Mouse (Mus musculus) midbrain, embryonic 13.5 days (tissue): Measurements from ENCODE around the gene Hoxc11. TPM values are rescaled to one million over a fixed set of nuclear protein-coding genes. Genes with fewer than 3 reads are reported as not detected.

Experiments
- ATAC-seq: fragments of 200-750 bp; cut with Nextera tagmentation; 2 replicates; pipeline ENCODE4 v1.8.0; 2017; ENCODE audit warnings: mild to moderate bottlenecking, moderate TSS enrichment, moderate library complexity
- H3K27ac ChIP-seq: fragments of 300-500 bp; sonication (generic); 2 replicates; pipeline ENCODE4 v1.5.1; 2015; ENCODE audit warnings: inconsistent platforms, mild to moderate bottlenecking, moderate library complexity
- H3K27me3 ChIP-seq: fragments of 300-500 bp; sonication (generic); 2 replicates; pipeline ENCODE4 v1.6.1; 2015; ENCODE audit warnings: mild to moderate bottlenecking, inconsistent platforms
- H3K36me3 ChIP-seq: fragments of 300-500 bp; sonication (generic); 2 replicates; pipeline ENCODE4 v1.6.1; 2015; ENCODE audit warnings: mild to moderate bottlenecking, inconsistent platforms
- H3K4me1 ChIP-seq: fragments of 300-500 bp; sonication (generic); replicated peaks from 2 replicates; pipeline ENCODE4 v1.6.1; 2015; ENCODE audit warnings: inconsistent platforms
- H3K4me2 ChIP-seq: fragments of 300-500 bp; sonication (generic); replicated peaks from 2 replicates; pipeline ENCODE4 v1.6.1; 2015; ENCODE audit warnings: moderate library complexity, mild to moderate bottlenecking, inconsistent platforms
- H3K4me3 ChIP-seq: fragments of 300-500 bp; sonication (generic); replicated peaks from 2 replicates; pipeline ENCODE4 v1.5.1; 2015; ENCODE audit warnings: mild to moderate bottlenecking, inconsistent platforms
- H3K9ac ChIP-seq: fragments of 300-500 bp; sonication (generic); replicated peaks from 2 replicates; pipeline ENCODE4 v1.6.1; 2015; ENCODE audit warnings: mild to moderate bottlenecking, inconsistent platforms
- H3K9me3 ChIP-seq: fragments of 300-500 bp; sonication (generic); 2 replicates; pipeline ENCODE4 v1.6.1; 2016; ENCODE audit warnings: mild to moderate bottlenecking, inconsistent platforms
- WGBS: fragments of 180-500 bp; shearing (Covaris S2); methylation state at CpG from one replicate; pipeline ENCODE4 v1.1.7; 2015; 5-methylcytosine and 5-hydroxymethylcytosine counted together
- microRNA-seq: library from miRNA; unstranded; fragments of <30 nt; microRNA quantifications from one replicate; pipeline ENCODE4, GENCODE M21; 2016
- polyA plus RNA-seq: library from polyadenylated mRNA; unstranded; fragments of >200 nt; fragmentation: Nextera tagmentation; extraction: Ambion mirVana; gene quantifications from 2 replicates; pipeline ENCODE4 v1.2.1, GENCODE M21; 2015

The Hoxc11 gene
- polyA plus RNA-seq, 1 experiment from 2014 or later: not detected

GRCm38 (mm10) chr15:103006326-103006725 is 52.1 kb downstream of the Hoxc11 start:
- WGBS: 8% methylated on average over 1 of the region's 1 CpGs
- peaks cover 100% of the 10 kb centered on the region for H3K27me3 ChIP-seq
- H3K9me3 ChIP-seq: no peaks in the 10 kb centered on the region
- no peak overlapping the region for H3K4me3 ChIP-seq
- H3K9ac ChIP-seq: no peak overlapping the region
- no peaks in the 10 kb centered on the region for H3K4me1 ChIP-seq
- H3K27ac ChIP-seq: no peak overlapping the region
- ATAC-seq: no peak
- H3K4me2 ChIP-seq: no peak overlapping the region
- no peaks in the 10 kb centered on the region for H3K36me3 ChIP-seq

Small RNAs within 50 kb of the gene (microRNA-seq; reads per million reads assigned to microRNA genes)
- gene Mir196a-2: 1.2 reads per million

Other genes with a start within 250 kb of the Hoxc11 start
- 41.9 and 51.1 TPM in 2 replicates for gene Calcoco1, start 232.2 kb upstream of the Hoxc11 start, polyA plus RNA-seq
- not detected in 2 replicates for gene Hoxc13, start 33.3 kb upstream of the Hoxc11 start, polyA plus RNA-seq
- not detected in 2 replicates for gene Hoxc12, start 17.7 kb upstream of the Hoxc11 start, polyA plus RNA-seq
- not detected in 2 replicates for gene Hoxc10, start 12.4 kb downstream of the Hoxc11 start, polyA plus RNA-seq
- 0.09 TPM in 1 of 2 replicates, not detected in the other for gene Hoxc5, start 13.0 kb downstream of the Hoxc11 start, polyA plus RNA-seq
- gene Hoxc9, start 22.0 kb downstream of the Hoxc11 start, polyA plus RNA-seq: not detected in 2 replicates
- gene Hoxc8, start 36.2 kb downstream of the Hoxc11 start, polyA plus RNA-seq: not detected in 2 replicates
- not detected in 2 replicates for gene Hoxc6, start 43.8 kb downstream of the Hoxc11 start, polyA plus RNA-seq
- gene Hoxc4, start 64.5 kb downstream of the Hoxc11 start, polyA plus RNA-seq: 0.10 and 0.11 TPM in 2 replicates
- 26.8 and 27.7 TPM in 2 replicates for gene Smug1, start 212.7 kb downstream of the Hoxc11 start, polyA plus RNA-seq